Comparison of ENCODE assay signal across 7 mouse cellular contexts in genomic region chr19:46327531-46328064, GRCm38 (mm10). TPM values are rescaled to one million over a fixed set of nuclear protein-coding genes. Genes with fewer than 3 reads are reported as not detected.
DNase-seq lines count a peak whose midpoint lies in the region; ATAC-seq and TF ChIP-seq lines count a peak whose summit lies in the region.

No protein-coding gene starts in this region.

- ATAC-seq in forebrain, embryonic 13.5 days: peak; percentile 1
- ATAC-seq in limb, embryonic 12.5 days (ENCODE audit: insufficient number of reproducible peaks, insufficient read depth, low FRiP score, low TSS enrichment, low read depth): no peak
- no peak for ATAC-seq in stomach, embryonic 15.5 days (ENCODE audit: insufficient read depth, low FRiP score, low read depth)
- no peak for ATAC-seq in cerebellum, adult (ENCODE audit: insufficient number of reproducible peaks, low FRiP score, low TSS enrichment)

- WGBS in spleen, adult 2 months: 35% methylated on average over 14 of the region's 14 CpGs
- WGBS in forebrain, embryonic 13.5 days: 30% methylated on average over 14 of the region's 14 CpGs
- WGBS in limb, embryonic 12.5 days: 35% methylated on average over 14 of the region's 14 CpGs
- 23% methylated on average over 14 of the region's 14 CpGs for WGBS in stomach, embryonic 15.5 days

- H3K27ac ChIP-seq in spleen, adult 2 months (ENCODE audit: insufficient read depth, low read length): no peak overlapping the region
- H3K27ac ChIP-seq in forebrain, embryonic 13.5 days: peak overlapping the region; percentile 95
- H3K27ac ChIP-seq in limb, embryonic 12.5 days: no peak overlapping the region
- H3K27ac ChIP-seq in stomach, embryonic 15.5 days: peak overlapping the region; percentile 91

- H3K9ac ChIP-seq in forebrain, embryonic 13.5 days: peak overlapping the region; percentile 83
- H3K9ac ChIP-seq in limb, embryonic 12.5 days (replicated peaks): no peak overlapping the region
- H3K9ac ChIP-seq in stomach, embryonic 15.5 days: no peak overlapping the region

- 0 out of 2 replicates have a peak, but pooled peaks cover 1% of the 10 kb centered on the region for H3K36me3 ChIP-seq in spleen, adult 2 months (ENCODE audit: control insufficient read depth, insufficient read depth, low read length)
- peaks cover 27% of the 10 kb centered on the region for H3K36me3 ChIP-seq in forebrain, embryonic 13.5 days (ENCODE audit: poor library complexity, severe bottlenecking)
- H3K36me3 ChIP-seq in limb, embryonic 12.5 days: peaks cover 23% of the 10 kb centered on the region
- 0 out of 2 replicates have a peak, but pooled peaks cover 5% of the 10 kb centered on the region for H3K36me3 ChIP-seq in stomach, embryonic 15.5 days

- no peak for TF ChIP-seq CTCF in spleen, adult 2 months (IDR thresholded peaks at IDR 0.05; ENCODE audit: extremely low read depth, insufficient read depth, insufficient read length, insufficient replicate concordance)

- H3K27me3 ChIP-seq in spleen, adult 2 months (ENCODE audit: control insufficient read depth, insufficient read depth, low read length): peaks cover 12% of the 10 kb centered on the region
- H3K27me3 ChIP-seq in forebrain, embryonic 13.5 days: peaks cover 34% of the 10 kb centered on the region
- peaks cover 60% of the 10 kb centered on the region for H3K27me3 ChIP-seq in limb, embryonic 12.5 days
- H3K27me3 ChIP-seq in stomach, embryonic 15.5 days (replicated peaks): peaks cover 37% of the 10 kb centered on the region

- no peaks in the 10 kb centered on the region for H3K9me3 ChIP-seq in forebrain, embryonic 13.5 days (replicated peaks)
- no peaks in the 10 kb centered on the region for H3K9me3 ChIP-seq in limb, embryonic 12.5 days
- H3K9me3 ChIP-seq in stomach, embryonic 15.5 days: no peaks in the 10 kb centered on the region

- no peak for DNase-seq in spleen, adult 2 months (ENCODE audit: low read depth in 1 of 2, low spot score in 2 of 2)
- no peak for DNase-seq in spleen, postnatal 36 days (ENCODE audit: low spot score in 2 of 2)
- no peak for DNase-seq in urinary bladder, postnatal 36 days (ENCODE audit: low spot score in 2 of 2)

- peak overlapping the region; percentile 100 for H3K4me2 ChIP-seq in forebrain, embryonic 13.5 days
- peak overlapping the region; percentile 99 for H3K4me2 ChIP-seq in limb, embryonic 12.5 days
- H3K4me2 ChIP-seq in stomach, embryonic 15.5 days: peak overlapping the region; percentile 100

- peak overlapping the region; percentile 64 for H3K4me3 ChIP-seq in spleen, adult 2 months (ENCODE audit: extremely low read depth, insufficient read depth, insufficient read length)
- peak overlapping the region; percentile 75 for H3K4me3 ChIP-seq in forebrain, embryonic 13.5 days
- H3K4me3 ChIP-seq in limb, embryonic 12.5 days (replicated peaks): peak overlapping the region; percentile 69
- H3K4me3 ChIP-seq in stomach, embryonic 15.5 days (replicated peaks): peak overlapping the region; percentile 51

- TF ChIP-seq POLR2A in spleen, adult 2 months (IDR thresholded peaks at IDR 0.05; ENCODE audit: low read depth, low read length): no peak

- peaks cover 15% of the 10 kb centered on the region for H3K4me1 ChIP-seq in spleen, adult 2 months (ENCODE audit: control insufficient read depth, insufficient read depth, insufficient read length)
- H3K4me1 ChIP-seq in forebrain, embryonic 13.5 days: peaks cover 62% of the 10 kb centered on the region
- peaks cover 31% of the 10 kb centered on the region for H3K4me1 ChIP-seq in limb, embryonic 12.5 days (replicated peaks)
- peaks cover 26% of the 10 kb centered on the region for H3K4me1 ChIP-seq in stomach, embryonic 15.5 days

RNA-seq across cellular contexts. Expression of gene Fbxl15, which starts 0.4 kb away (rescaled TPM):
- 12.1 and 16.4 TPM in 2 replicates for polyA plus RNA-seq in spleen, adult 2 months (2012; rRNA removed)
- 30.8 and 32.8 TPM in 2 replicates for polyA plus RNA-seq in forebrain, embryonic 13.5 days (2015; fragmentation: Nextera tagmentation; extraction: Ambion mirVana)
- 14.3 and 14.4 TPM in 2 replicates for polyA plus RNA-seq in limb, embryonic 12.5 days (2016; fragmentation: Nextera tagmentation; extraction: Ambion mirVana)
- 16.7 TPM in 2 replicates for polyA plus RNA-seq in stomach, embryonic 15.5 days (2015; fragmentation: Nextera tagmentation; extraction: Ambion mirVana)

RNA-seq across cellular contexts. Expression of gene Psd, which starts 0.6 kb away (rescaled TPM):
- 3.6 and 4.7 TPM in 2 replicates for polyA plus RNA-seq in spleen, adult 2 months (2012; rRNA removed)
- polyA plus RNA-seq in forebrain, embryonic 13.5 days (2015; fragmentation: Nextera tagmentation; extraction: Ambion mirVana): 31.0 and 34.8 TPM in 2 replicates
- 2.8 and 3.0 TPM in 2 replicates for polyA plus RNA-seq in limb, embryonic 12.5 days (2016; fragmentation: Nextera tagmentation; extraction: Ambion mirVana)
- polyA plus RNA-seq in stomach, embryonic 15.5 days (2015; fragmentation: Nextera tagmentation; extraction: Ambion mirVana): 52.9 and 54.7 TPM in 2 replicates

RNA-seq across cellular contexts. Expression of gene Cuedc2, which starts 10.9 kb away (rescaled TPM):
- 45.3 and 55.0 TPM in 2 replicates for polyA plus RNA-seq in spleen, adult 2 months (2012; rRNA removed)
- 304 and 309 TPM in 2 replicates for polyA plus RNA-seq in forebrain, embryonic 13.5 days (2015; fragmentation: Nextera tagmentation; extraction: Ambion mirVana)
- polyA plus RNA-seq in limb, embryonic 12.5 days (2016; fragmentation: Nextera tagmentation; extraction: Ambion mirVana): 165 and 176 TPM in 2 replicates
- polyA plus RNA-seq in stomach, embryonic 15.5 days (2015; fragmentation: Nextera tagmentation; extraction: Ambion mirVana): 134 and 137 TPM in 2 replicates

RNA-seq across cellular contexts. Expression of gene Mfsd13a, which starts 13.3 kb away (rescaled TPM):
- polyA plus RNA-seq in spleen, adult 2 months (2012; rRNA removed): 5.3 and 10.8 TPM in 2 replicates
- polyA plus RNA-seq in forebrain, embryonic 13.5 days (2015; fragmentation: Nextera tagmentation; extraction: Ambion mirVana): 7.6 and 7.8 TPM in 2 replicates
- polyA plus RNA-seq in limb, embryonic 12.5 days (2016; fragmentation: Nextera tagmentation; extraction: Ambion mirVana): 3.8 and 4.4 TPM in 2 replicates
- polyA plus RNA-seq in stomach, embryonic 15.5 days (2015; fragmentation: Nextera tagmentation; extraction: Ambion mirVana): 11.9 and 12.9 TPM in 2 replicates

RNA-seq across cellular contexts. Expression of gene 2310034G01Rik, which starts 22.5 kb away (rescaled TPM):
- 0.16 and 0.42 TPM in 2 replicates for polyA plus RNA-seq in spleen, adult 2 months (2012; rRNA removed)
- 1.7 and 2.2 TPM in 2 replicates for polyA plus RNA-seq in forebrain, embryonic 13.5 days (2015; fragmentation: Nextera tagmentation; extraction: Ambion mirVana)
- 2.3 TPM in 2 replicates for polyA plus RNA-seq in limb, embryonic 12.5 days (2016; fragmentation: Nextera tagmentation; extraction: Ambion mirVana)
- polyA plus RNA-seq in stomach, embryonic 15.5 days (2015; fragmentation: Nextera tagmentation; extraction: Ambion mirVana): 1.4 and 1.5 TPM in 2 replicates

Comparison
In these comparisons a context has a peak if more than half of its experiments do, and no peak if none do; other contexts are left out.
1. H3K27ac ChIP-seq: peak in forebrain, embryonic 13.5 days (single experiment) and stomach, embryonic 15.5 days (single experiment); none in spleen, adult 2 months (single experiment) and limb, embryonic 12.5 days (single experiment).
2. Peak in every context shown above with its lines, with median percentiles within 50 percentile points of each other: H3K4me3 ChIP-seq and H3K4me2 ChIP-seq.